Mouse (Mus musculus) liver, adult (tissue): ENCODE data around the gene Gm4981.

Experiments
- GATA4 ChIP-seq: IDR thresholded peaks from 2 replicates; pipeline ENCODE4 v1.6.1; 2014; ENCODE audit warnings: mild to moderate bottlenecking, low read length; ENCODE audit not compliant: insufficient replicate concordance

The Gm4981 gene

DNA sequence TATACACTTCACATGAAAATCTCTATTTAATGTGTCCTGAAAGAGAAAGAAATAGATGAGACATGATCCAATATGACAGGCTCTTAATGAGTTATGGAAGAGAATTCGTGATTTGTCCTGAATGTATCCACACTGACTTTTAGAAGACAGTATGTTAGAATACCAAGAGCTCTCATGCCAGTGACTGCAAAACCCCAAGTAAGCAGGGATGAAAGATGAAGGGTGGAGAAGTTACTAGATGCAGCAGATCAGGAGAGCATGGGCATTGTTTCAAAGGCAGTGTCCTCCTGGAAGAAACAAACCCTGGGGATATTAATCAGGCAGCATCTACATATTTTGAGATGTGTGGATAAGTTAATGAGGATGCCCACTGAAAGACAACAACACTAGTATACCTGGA, 26.0 kb downstream of the Gm4981 start:
- no peak for TF ChIP-seq GATA4

DNA sequence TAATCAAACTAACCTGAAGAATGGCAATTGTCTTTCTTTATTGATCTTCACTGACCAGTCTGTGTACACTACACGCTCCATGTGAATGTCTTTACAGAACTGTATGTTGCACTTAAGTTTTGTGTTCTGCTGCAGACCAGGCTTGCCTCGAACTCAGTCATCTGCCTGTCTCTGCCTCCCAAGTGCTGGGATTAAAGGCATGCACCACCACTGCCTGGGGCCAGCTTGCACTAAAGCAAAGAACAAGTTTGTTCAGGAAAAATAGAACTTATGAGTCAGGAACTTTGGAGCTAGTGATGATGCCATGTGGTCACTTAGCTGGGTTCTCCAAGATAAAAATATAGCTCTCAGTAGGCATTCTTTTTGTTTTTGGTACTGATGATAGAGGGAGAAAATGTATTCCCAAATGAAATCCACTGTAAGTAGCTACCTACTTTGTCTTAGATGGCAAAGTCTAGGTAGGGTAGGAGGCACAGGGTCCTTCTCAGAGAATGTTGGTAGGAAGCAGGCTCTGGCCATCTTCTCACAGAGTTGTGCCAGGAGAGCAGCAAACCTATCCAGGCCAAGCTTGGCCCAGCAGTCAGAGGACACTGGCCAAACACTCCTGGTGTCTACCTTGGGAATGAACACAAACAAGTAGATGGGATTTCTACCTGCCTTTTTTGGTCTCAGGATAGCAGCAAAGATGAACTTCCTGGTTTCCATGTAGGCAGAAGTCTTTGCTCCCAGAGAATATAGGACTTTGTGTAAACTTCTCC, 26.6 kb downstream of the Gm4981 start:
- TF ChIP-seq GATA4, result no peak

DNA sequence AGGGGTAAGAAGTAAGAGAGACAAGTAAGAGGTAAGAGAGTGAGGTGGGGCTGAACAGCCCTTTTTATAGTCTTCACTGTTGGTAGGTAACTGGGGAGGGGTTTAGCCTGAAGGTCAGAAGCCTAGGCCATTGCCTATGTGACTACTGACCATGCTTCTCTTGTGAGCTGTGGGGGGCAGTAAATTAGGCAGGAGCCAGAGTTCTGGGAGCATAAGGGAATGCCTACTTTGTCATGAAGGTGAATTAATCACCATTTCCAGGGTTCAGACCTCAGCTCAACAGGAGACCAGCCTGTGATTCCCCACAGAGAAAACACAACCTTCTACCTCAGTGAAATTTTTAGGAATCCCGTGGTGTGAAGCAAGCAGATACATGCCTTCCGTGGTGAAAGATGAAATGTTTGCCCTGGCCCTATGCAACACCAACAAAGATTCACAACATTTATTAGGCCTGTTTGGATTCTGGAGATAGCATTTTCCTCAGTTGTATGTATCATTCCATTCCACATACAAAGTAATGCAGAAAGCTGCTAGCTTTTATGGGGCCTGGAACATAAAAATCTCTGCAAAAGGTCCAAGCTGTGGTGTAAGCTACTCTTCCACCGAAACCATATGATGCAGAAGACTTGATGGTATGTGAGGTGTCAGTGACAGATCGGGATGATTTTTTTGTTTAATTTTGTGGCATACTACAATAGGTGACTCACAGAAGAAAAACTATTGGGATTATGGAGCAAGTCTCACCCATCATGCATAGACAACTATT, 29.7 kb downstream of the Gm4981 start:
- TF ChIP-seq GATA4, result no peak

DNA sequence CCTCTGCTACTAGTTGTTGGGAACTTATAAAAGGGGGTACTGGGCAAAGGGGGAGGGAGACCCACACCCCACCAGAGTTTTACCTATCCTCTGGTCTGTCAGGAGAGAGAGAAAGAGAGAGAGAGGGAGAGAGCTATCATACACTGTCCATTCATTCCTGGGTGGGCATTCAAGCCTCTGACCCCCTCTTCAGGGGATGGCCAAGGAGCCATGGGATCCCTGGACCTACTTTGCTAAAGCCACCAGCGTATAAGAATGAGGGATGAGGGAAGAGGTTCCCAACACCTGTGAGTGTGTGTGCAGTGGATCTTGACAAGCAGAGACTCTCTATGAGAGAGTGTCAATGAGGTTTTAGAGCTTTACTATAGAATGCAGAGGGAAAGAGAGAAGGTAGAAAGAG, 30.5 kb downstream of the Gm4981 start:
- no peak for TF ChIP-seq GATA4
